Mouse (Mus musculus): ENCODE measurements at regions not wholly inside any gene's neighbourhood (a gene's known extent, or its start where the extent isn't known, plus 50 kb on each side); places are given as distances from the start of the nearest gene placed in this dataset.

- peak overlapping the region; percentile 60; the same call in 1 of the 2 replicates for H3K27ac ChIP-seq
- H3K4me2 ChIP-seq: no peak overlapping the region
- ATAC-seq (ENCODE audit: low FRiP score): peak; percentile 73; the same call in 1 of the 2 replicates
These were observed 76.9 kb upstream of the Rfx3 start for GRCm38 (mm10) chr19:28087607-28088546.

GRCm38 (mm10) chr19:28070386-28070785, 59.4 kb upstream of the Rfx3 start:
- Histone ChIP-seq H3K36me3 (replicated peaks) (no peaks in the 10 kb centered on the region), H3K27me3 (no peaks in the 10 kb centered on the region), H3K9me3 (no peaks in the 10 kb centered on the region), H3K9ac (no peak overlapping the region), H3K4me3 (replicated peaks) (no peak overlapping the region), H3K4me1 (no peaks in the 10 kb centered on the region), H3K27ac (no peak overlapping the region), H3K4me2 (no peak overlapping the region)
- ATAC-seq (ENCODE audit: low FRiP score): no peak
- WGBS: 92% methylated on average over 3 of the region's 3 CpGs

More at GRCm38 (mm10) chr19:28087607-28088546, 76.9 kb upstream of the Rfx3 start:
- Histone ChIP-seq H3K27me3 (no peaks in the 10 kb centered on the region), H3K9ac (no peak overlapping the region), H3K9me3 (no peaks in the 10 kb centered on the region), H3K36me3 (replicated peaks) (no peaks in the 10 kb centered on the region), H3K4me1 (peaks cover 19% of the 10 kb centered on the region), H3K4me3 (replicated peaks) (no peak overlapping the region)
- 44% methylated on average over 12 of the region's 12 CpGs for WGBS
